Mouse (Mus musculus) cortical plate, adult 2 months (tissue): ENCODE results near the gene Spata31d1c.

ENCODE experiments used
- CTCF ChIP-seq: fragments of 200-500 bp; IDR thresholded peaks from 2 replicates; pipeline ENCODE4 v1.5.1; 2011; ENCODE audit warnings: mild to moderate bottlenecking, control low read depth, low read length; ENCODE audit not compliant: insufficient read depth; ENCODE audit errors: extremely low read depth
- POLR2A ChIP-seq: fragments of 200-500 bp; IDR thresholded peaks from 2 replicates; pipeline ENCODE4 v1.6.1; 2011; ENCODE audit warnings: mild to moderate bottlenecking, low read length, control low read depth; ENCODE audit not compliant: insufficient read depth; ENCODE audit errors: extremely low read depth

DNA sequence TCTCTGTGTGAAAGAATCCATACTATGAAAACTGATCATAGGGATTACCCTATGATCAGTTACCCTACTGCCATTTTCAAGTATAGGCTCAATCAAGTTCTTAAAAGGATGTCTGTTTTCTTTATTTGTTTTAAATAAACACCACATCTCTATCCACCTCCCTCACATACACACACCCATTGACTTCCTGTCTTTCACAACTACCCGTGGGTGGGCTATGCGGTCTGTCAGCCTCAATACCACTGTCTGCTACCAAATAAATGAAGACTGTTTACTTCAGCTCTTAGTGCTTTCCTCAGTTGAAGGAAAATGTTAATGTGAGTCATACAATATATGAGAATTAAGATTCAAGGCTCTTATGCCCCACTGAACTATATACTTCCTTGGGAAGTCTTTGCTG is 37.1 kb downstream of the Spata31d1c start:
- TF ChIP-seq CTCF (no peak), POLR2A (no peak)
